Mouse (Mus musculus) spleen, adult 2 months (tissue): ENCODE measurements around the gene Nxf1. TPM values are rescaled to one million over a fixed set of nuclear protein-coding genes. Genes with fewer than 3 reads are reported as not detected.

Source experiments
- DNase-seq, 2 experiments: peaks; one replicate each; pipeline versions ENCODE4 v3.0.0 to v3.0.0-alpha.2; 2012 to 2021; ENCODE audit warnings: low spot score in 2 of 2, low read depth in 1 of 2
- H3K27ac ChIP-seq: fragments of 200-500 bp; 2 replicates; pipeline ENCODE4 v1.5.1; 2012; ENCODE audit warnings: low read length, inconsistent platforms; ENCODE audit not compliant: insufficient read depth
- H3K27me3 ChIP-seq: fragments of 200-500 bp; 2 replicates; pipeline ENCODE4 v1.6.1; 2012; ENCODE audit warnings: mild to moderate bottlenecking, moderate library complexity, low read length, inconsistent platforms; ENCODE audit not compliant: control insufficient read depth, insufficient read depth
- H3K36me3 ChIP-seq: fragments of 200-500 bp; 2 replicates; pipeline ENCODE4 v1.6.1; 2012; ENCODE audit warnings: mild to moderate bottlenecking, low read length, inconsistent platforms; ENCODE audit not compliant: control insufficient read depth, insufficient read depth
- H3K4me1 ChIP-seq: fragments of 200-500 bp; 2 replicates; pipeline ENCODE4 v1.6.1; 2011; ENCODE audit warnings: inconsistent platforms; ENCODE audit not compliant: control insufficient read depth, insufficient read depth, insufficient read length
- H3K4me3 ChIP-seq: fragments of 200-500 bp; 2 replicates; pipeline ENCODE4 v1.5.1; 2011; ENCODE audit warnings: mild to moderate bottlenecking, inconsistent platforms; ENCODE audit not compliant: insufficient read depth, insufficient read length; ENCODE audit errors: extremely low read depth
- CTCF ChIP-seq: fragments of 200-500 bp; IDR thresholded peaks from 2 replicates; pipeline ENCODE4 v1.5.1; 2011; ENCODE audit warnings: mild to moderate bottlenecking, inconsistent platforms; ENCODE audit not compliant: insufficient read depth, insufficient read length, insufficient replicate concordance; ENCODE audit errors: extremely low read depth
- POLR2A ChIP-seq: fragments of 200-500 bp; IDR thresholded peaks from 2 replicates; pipeline ENCODE4 v1.6.1; 2011; ENCODE audit warnings: low read depth, low read length, inconsistent platforms
- WGBS: fragments of 180-500 bp; shearing (Covaris S2); methylation state at CpG from one replicate; pipeline ENCODE4 v1.1.7; 2018; 5-methylcytosine and 5-hydroxymethylcytosine counted together
- polyA plus RNA-seq: library from polyadenylated mRNA; depleted of rRNA; stranded (reverse); fragments of >200 nt; gene quantifications from 2 replicates; pipeline ENCODE4 v1.2.3, GENCODE M21; 2012

Gene Nxf1
- polyA plus RNA-seq, 1 experiment: 104 TPM

DNA sequence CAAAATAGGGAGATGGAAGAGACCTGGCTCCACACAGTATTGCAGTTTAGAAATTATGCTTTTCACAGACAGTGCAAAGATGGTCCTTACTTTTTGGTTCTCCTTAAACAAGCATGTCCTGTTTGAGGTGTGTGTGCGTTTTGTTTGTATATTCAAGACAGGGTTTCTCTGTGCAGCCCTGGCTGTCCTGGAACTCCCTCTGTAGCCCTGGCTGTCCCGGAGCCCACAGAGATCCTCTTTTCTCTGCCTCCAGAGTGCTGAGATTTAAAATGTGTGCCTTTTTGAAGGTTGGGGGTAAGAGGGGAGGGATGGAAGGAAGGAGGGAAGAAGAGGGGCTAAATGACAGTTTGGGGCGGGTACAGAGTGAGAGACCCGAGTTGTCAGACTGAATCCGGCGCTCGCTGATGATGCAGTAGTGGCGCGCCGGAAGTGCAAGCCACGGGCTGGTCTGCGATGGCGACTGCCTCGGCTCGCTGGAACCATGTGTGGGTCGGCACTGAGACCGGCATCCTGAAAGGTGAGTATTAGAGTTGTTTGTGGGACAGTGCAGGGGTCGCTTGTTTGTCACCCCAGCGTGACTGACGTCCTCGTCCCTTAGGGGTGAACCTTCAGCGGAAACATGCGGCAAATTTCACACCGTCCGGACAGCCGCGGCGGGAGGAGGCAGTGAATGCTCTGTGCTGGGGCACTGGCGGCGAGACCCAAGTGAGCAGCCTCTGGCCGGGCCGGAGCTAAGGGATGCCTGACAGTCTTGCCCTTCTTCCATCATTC, 21.3 kb upstream of the Nxf1 start, which contains the start of gene Wdr74:
Gene Wdr74 (plus strand): TSS at position 439 of the 771 bp plus-strand sequence.
- Histone ChIP-seq H3K27ac (peak within 1 kb of the TSS; percentile 54), H3K4me3 (peak within 1 kb of the TSS; percentile 93), H3K4me1 (no peaks in the 10 kb centered on the region; the same call in 1 of the 2 replicates), H3K27me3 (peaks cover 1% of the 10 kb centered on the region; the same call in 1 of the 2 replicates), H3K36me3 (peaks cover 15% of the 10 kb centered on the region)
- DNase-seq: peak; percentile 76 to 90
- under 1% methylated on average over 32 of the region's 32 CpGs for WGBS
- TF ChIP-seq CTCF (no peak), POLR2A (peak; percentile 76)

DNA sequence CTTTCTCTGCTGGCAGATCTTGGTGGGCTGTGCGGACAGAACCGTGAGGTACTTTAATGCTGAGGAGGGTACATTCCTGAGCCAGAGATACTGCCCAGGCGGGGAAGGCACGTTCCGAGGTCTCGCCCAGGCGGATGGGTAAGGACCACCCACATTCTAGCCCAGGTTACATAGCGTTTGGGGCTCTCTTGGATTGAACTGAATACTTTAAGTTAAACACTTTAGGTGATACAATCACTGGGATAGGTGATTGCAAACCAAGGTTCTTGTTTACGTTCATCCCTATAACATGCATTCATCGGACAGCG, 20.8 kb upstream of the Nxf1 start:
- no peak for DNase-seq
- H3K4me1 ChIP-seq: no peaks in the 10 kb centered on the region; the same call in none of the 2 replicates
- H3K4me3 ChIP-seq: peak overlapping the region; percentile 93
- peak overlapping the region; percentile 54; the same call in 1 of the 2 replicates for H3K27ac ChIP-seq
- no peak for TF ChIP-seq POLR2A
- no peak for TF ChIP-seq CTCF
- H3K36me3 ChIP-seq: peaks cover 15% of the 10 kb centered on the region
- WGBS: 2% methylated on average over 11 of the region's 11 CpGs
- H3K27me3 ChIP-seq: peaks cover 1% of the 10 kb centered on the region; the same call in 1 of the 2 replicates

DNA sequence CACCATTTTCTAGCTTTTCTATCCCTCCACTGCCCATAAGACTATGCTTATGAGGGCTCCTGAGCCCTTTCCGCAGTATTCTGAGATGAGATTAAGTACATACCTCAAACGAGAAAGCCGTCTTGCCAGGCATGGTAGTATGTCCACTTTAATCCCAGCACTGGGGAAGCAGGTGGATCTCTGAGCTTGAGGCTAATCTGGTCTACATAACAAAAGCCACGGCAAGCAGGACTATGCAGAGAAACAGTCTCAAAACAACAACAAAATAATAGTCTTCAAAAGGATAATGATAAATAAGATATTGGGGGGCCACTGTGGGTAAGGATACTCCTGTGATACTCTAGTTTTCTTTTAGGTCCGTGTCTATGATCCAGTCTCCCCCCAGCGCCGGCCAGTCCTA, 18.0 kb upstream of the Nxf1 start:
- H3K27me3 ChIP-seq: no peaks in the 10 kb centered on the region
- peaks cover 19% of the 10 kb centered on the region for H3K36me3 ChIP-seq
- H3K4me1 ChIP-seq: peaks cover 4% of the 10 kb centered on the region
- no peak for DNase-seq
- no peak overlapping the region for H3K27ac ChIP-seq
- no peak for TF ChIP-seq POLR2A
- no peak for TF ChIP-seq CTCF
- H3K4me3 ChIP-seq: no peak overlapping the region
- WGBS: 91% methylated on average over 7 of the region's 7 CpGs

DNA sequence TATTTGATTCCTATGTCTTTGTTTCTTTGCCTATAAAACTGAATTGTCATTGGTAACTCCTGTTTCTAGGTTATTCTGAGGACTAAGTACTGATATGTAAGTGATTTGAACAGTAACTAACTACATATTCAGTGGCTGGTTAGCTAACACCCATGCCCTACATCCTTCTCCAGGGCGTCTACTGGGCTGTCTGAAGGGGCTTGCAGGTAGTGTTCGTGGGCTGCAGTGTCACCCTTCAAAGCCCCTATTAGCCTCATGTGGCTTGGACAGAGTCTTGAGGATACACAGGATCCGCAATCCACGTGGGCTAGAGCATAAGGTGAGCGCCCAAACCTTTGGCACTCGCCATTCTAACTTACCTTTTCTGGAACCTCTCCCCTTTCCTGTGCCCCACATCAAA, 17.2 kb upstream of the Nxf1 start:
- TF ChIP-seq POLR2A (no peak), CTCF (no peak)
- H3K4me3 ChIP-seq: no peak overlapping the region
- peaks cover 4% of the 10 kb centered on the region for H3K4me1 ChIP-seq
- no peak overlapping the region for H3K27ac ChIP-seq
- peaks cover 19% of the 10 kb centered on the region for H3K36me3 ChIP-seq
- no peaks in the 10 kb centered on the region for H3K27me3 ChIP-seq
- DNase-seq: no peak
- 94% methylated on average over 6 of the region's 6 CpGs for WGBS

DNA sequence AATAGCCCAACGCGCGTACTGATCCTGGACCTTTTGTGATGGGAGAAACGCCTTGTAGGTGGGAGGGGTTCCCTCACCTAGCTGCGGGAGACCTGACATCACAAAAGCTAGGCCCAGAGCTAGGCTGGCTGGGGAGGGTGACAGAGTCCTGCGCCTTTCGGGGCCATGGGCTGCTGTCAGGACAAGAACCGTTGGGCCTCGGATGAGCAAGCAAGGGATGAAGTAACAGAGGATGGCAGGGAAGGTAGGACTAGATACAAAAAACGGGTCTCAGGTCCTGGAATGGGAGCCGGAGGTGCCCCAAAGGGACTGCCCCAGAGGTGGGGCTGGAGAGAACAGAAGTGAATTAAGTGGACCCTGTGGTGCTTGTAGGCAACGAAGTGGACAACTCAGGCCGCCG, 16.3 kb upstream of the Nxf1 start, which contains the start of gene 1700092M07Rik:
Gene 1700092M07Rik (plus strand): TSS at position 116 of the 400 bp plus-strand sequence.
- Histone ChIP-seq H3K27ac (peak within 1 kb of the TSS; percentile 99), H3K36me3 (peaks cover 25% of the 10 kb centered on the region), H3K27me3 (no peaks in the 10 kb centered on the region), H3K4me3 (peak within 1 kb of the TSS; percentile 96), H3K4me1 (peaks cover 4% of the 10 kb centered on the region; the same call in 1 of the 2 replicates)
- no peak for DNase-seq
- TF ChIP-seq POLR2A (no peak), CTCF (no peak)
- 85% methylated on average over 14 of the region's 14 CpGs for WGBS

DNA sequence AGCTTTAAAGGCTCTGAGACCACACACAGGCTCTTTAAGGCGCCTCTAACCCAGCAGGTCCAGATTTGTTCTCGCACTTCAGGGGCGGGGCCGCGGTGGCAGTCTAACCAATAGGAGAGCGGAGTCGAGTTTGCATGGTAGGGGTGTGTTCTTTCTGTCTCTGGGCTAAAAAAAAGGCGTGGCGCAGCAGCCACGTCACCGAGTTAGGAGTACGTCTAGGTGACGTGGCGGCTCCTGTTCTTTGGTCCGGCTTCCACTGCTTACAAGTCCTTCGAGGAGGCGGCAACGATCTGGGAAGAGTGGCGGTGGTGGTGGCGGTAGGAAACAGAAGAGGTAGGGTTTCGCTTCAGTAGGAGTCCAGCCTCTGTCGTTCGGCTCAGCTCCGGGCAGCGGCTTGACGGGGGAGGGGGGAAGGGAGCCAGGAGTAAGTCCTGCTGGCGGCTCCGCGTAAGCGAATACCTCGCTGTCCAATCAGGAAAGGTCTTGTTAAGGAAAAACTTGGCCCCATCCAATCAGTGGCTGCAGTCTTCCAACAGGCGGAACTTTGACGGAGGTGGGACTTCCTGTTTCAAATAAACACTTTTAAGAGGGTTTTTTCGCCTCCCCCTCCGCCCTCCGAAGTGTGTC, 15.5 kb upstream of the Nxf1 start, which contains the start of gene Stx5a:
Gene Stx5a (plus strand): TSS at position 171 of the 627 bp plus-strand sequence.
- H3K27ac ChIP-seq: peak within 1 kb of the TSS; percentile 99
- peaks cover 26% of the 10 kb centered on the region for H3K36me3 ChIP-seq
- peak; percentile 93 to 97 for DNase-seq
- TF ChIP-seq CTCF (no peak), POLR2A (no peak; the same call in none of the 2 replicates)
- under 1% methylated on average over 36 of the region's 36 CpGs for WGBS
- H3K27me3 ChIP-seq: no peaks in the 10 kb centered on the region
- peak within 1 kb of the TSS; percentile 96 for H3K4me3 ChIP-seq
- peaks cover 4% of the 10 kb centered on the region; the same call in 1 of the 2 replicates for H3K4me1 ChIP-seq
